Mouse (Mus musculus) embryonic facial prominence, embryonic 11.5 days (tissue): ENCODE data around the gene Tcf23. TPM values are rescaled to one million over a fixed set of nuclear protein-coding genes. Genes with fewer than 3 reads are reported as not detected.

Experiments
- ATAC-seq: fragments of 200-750 bp; cut with Nextera tagmentation; replicated peaks from 2 replicates; pipeline ENCODE4 v1.8.0; 2017; ENCODE audit warnings: low read depth; ENCODE audit not compliant: insufficient number of reproducible peaks, low FRiP score, low TSS enrichment
- DNase-seq: peaks from one replicate; pipeline ENCODE4 v3.0.0-alpha.2; 2015; ENCODE audit warnings: low spot score
- H3K27ac ChIP-seq: fragments of 300-500 bp; sonication (generic); replicated peaks from 2 replicates; pipeline ENCODE4 v1.5.1; 2014; ENCODE audit warnings: mild to moderate bottlenecking, low read depth, low read length, control low read depth
- H3K27me3 ChIP-seq: fragments of 300-500 bp; sonication (generic); 2 replicates; pipeline ENCODE4 v1.6.1; 2014; ENCODE audit warnings: mild to moderate bottlenecking, low read length, moderate library complexity, mixed read lengths; ENCODE audit not compliant: control insufficient read depth, insufficient read depth
- H3K36me3 ChIP-seq: fragments of 300-500 bp; sonication (generic); replicated peaks from 2 replicates; pipeline ENCODE4 v1.6.1; 2014; ENCODE audit warnings: low read depth, mild to moderate bottlenecking, low read length, moderate library complexity, mixed read lengths; ENCODE audit not compliant: control insufficient read depth, insufficient read depth
- H3K4me1 ChIP-seq: fragments of 300-500 bp; sonication (generic); 2 replicates; pipeline ENCODE4 v1.6.1; 2014; ENCODE audit warnings: low read length, mixed read lengths; ENCODE audit not compliant: control insufficient read depth, insufficient read depth
- H3K4me2 ChIP-seq: fragments of 300-500 bp; sonication (generic); 2 replicates; pipeline ENCODE4 v1.6.1; 2014; ENCODE audit warnings: low read depth, mild to moderate bottlenecking, control low read depth, low read length, moderate library complexity
- H3K4me3 ChIP-seq: fragments of 300-500 bp; sonication (generic); 2 replicates; pipeline ENCODE4 v1.5.1; 2014; ENCODE audit warnings: low read depth, low read length, control low read depth
- H3K9ac ChIP-seq: fragments of 300-500 bp; sonication (generic); replicated peaks from 2 replicates; pipeline ENCODE4 v1.6.1; 2014; ENCODE audit warnings: mild to moderate bottlenecking, control low read depth, low read length
- H3K9me3 ChIP-seq: fragments of 300-500 bp; sonication (generic); replicated peaks from 2 replicates; pipeline ENCODE4 v1.6.1; 2016; ENCODE audit warnings: mild to moderate bottlenecking, low read length, inconsistent platforms, mixed read lengths; ENCODE audit not compliant: control insufficient read depth
- WGBS: fragments of 180-500 bp; shearing (Covaris S2); extraction: QIAGEN DNeasy Blood & Tissue Kit; methylation state at CpG from one replicate; pipeline ENCODE4 v1.1.7; 2014; 5-methylcytosine and 5-hydroxymethylcytosine counted together
- polyA plus RNA-seq: library from polyadenylated mRNA; unstranded; fragments of >200 nt; fragmentation: Nextera tagmentation; extraction: Ambion mirVana; gene quantifications from 2 replicates; pipeline ENCODE4 v1.2.1, GENCODE M21; 2014

Gene Tcf23
- polyA plus RNA-seq, 1 experiment from 2014 or later, result not detected

DNA sequence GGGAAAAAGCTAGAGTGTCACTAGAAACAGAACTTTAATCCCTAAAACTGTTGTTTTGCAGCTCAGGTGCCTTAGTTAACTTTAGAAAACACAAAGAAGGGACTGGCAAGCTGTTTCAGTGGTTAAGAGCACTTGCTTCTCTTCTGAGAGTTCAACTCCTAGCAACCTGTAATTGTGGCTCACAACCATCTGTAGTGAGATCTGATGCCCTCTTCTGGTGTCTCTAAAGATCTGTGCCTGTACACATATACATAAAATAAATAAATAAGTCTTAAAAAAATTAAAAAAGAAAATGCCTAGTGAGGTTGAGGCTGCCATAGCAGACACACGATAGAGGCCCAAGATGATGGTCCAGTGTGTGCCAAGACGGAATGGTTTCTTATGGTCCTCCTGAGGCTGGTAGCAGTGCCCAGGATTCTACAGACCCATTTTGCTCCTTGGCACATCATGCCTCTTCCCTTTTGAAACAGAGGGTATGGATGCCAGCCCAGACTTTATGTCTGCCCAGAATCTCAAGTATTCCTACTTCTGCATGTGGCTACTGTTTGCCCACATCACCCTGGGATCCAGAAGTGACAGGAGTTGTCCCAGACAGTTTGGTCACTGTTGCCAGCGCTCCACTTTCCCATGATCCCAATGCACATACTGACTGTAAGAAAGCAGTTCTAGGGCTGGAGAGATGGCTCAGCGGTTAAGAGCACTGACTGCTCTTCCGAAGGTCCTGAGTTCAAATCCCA lies 33.6 kb upstream of the Tcf23 start:
- ATAC-seq (no peak), DNase-seq (no peak)
- Histone ChIP-seq H3K9me3 (no peaks in the 10 kb centered on the region), H3K9ac (no peak overlapping the region), H3K4me2 (no peak overlapping the region), H3K4me1 (no peaks in the 10 kb centered on the region), H3K4me3 (no peak overlapping the region), H3K27me3 (no peaks in the 10 kb centered on the region), H3K36me3 (no peaks in the 10 kb centered on the region), H3K27ac (no peak overlapping the region)
- WGBS, result 89% methylated on average over 5 of the region's 5 CpGs

DNA sequence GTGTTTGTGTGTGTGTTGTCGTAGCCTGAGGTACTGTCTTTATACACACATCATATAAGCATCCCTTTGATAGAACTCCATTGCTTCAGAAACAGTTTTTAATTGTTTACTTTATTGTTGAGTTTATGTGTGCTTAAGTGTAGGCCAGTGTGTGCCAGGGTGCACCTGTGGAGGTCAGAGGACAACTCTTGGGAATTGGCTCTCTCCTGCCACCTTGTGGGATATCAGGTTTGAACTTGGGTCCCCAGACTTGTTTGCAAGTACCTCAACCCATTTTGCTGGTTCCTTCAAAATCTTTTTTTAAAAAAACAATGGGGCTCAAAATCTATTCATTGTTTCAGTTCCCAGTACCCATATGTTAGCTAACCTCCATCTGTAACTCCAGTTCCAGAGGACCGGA lies 25.5 kb upstream of the Tcf23 start:
- Histone ChIP-seq H3K9me3 (no peaks in the 10 kb centered on the region), H3K4me1 (no peaks in the 10 kb centered on the region), H3K4me2 (no peak overlapping the region), H3K27ac (no peak overlapping the region), H3K4me3 (no peak overlapping the region), H3K9ac (no peak overlapping the region), H3K36me3 (no peaks in the 10 kb centered on the region), H3K27me3 (peaks cover 3% of the 10 kb centered on the region; the same call in 1 of the 2 replicates)
- no peak for ATAC-seq
- DNase-seq, result no peak
- WGBS, result 88% methylated on average over 2 of the region's 2 CpGs

DNA sequence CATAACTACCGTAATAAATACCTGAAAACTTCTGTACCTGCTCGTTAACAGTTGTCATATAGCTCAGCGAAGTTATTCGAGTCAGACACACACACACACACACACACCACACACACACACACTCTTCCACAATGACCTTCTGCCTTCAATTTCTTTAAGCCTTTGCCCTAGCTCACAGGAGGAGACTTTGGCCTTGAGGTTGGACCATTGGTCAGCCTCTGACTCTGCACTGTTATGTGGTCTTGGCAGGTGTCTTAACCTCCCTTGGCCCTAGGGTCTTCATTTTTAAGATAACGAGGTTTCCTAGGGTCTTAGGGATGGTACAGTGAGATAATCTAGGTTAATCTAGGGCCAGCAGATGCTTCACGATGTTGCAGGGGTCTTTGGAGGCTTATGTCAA lies 24.1 kb upstream of the Tcf23 start:
- no peak overlapping the region for H3K9ac ChIP-seq
- H3K27me3 ChIP-seq, result peaks cover 3% of the 10 kb centered on the region
- H3K27ac ChIP-seq, result no peak overlapping the region
- 89% methylated on average over 6 of the region's 6 CpGs for WGBS
- no peaks in the 10 kb centered on the region for H3K9me3 ChIP-seq
- no peak for DNase-seq
- no peak overlapping the region; the same call in 1 of the 2 replicates for H3K4me2 ChIP-seq
- no peaks in the 10 kb centered on the region for H3K4me1 ChIP-seq
- no peak overlapping the region for H3K4me3 ChIP-seq
- ATAC-seq, result no peak
- H3K36me3 ChIP-seq, result no peaks in the 10 kb centered on the region

DNA sequence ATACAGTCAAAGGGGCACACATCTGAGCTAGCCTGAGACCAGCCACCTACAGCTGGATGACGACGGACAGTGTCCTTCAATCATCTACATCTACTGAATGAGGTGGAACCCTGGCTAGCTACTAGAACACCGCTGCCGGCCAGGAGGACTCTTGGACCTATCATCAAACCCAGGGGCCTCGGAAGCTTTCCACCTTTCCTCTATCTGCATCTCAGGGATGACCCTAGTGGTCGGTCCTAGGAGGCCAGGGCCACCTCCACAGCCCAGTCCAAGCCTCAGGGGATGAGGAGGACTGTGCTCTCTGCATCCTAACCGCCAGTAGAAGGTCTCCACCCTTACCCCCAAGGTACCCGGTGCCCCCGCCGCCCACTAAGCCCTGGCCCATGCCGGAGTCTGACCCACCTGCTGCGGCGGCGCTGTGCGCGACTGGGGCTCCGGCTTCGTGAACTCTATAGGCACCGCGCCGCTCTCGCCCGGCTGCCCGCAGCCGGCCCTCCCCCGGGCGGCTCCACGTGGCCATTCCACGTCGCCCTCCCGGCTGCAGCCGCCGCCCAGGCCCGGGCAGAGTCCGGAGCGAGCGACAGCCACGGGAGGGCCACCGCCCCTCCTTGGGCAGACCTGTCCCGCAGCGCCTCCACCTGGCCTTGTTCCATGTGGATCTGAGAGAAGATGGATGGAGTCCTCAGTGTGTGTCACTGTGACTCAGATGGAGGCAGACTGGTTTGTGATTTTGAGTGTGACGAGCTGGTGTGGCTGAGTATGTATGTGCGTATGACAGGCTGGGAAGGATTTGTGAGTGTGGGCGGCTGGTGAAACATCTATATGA lies 23.3 kb upstream of the Tcf23 start, which contains the start of gene Cgref1:
TSS of gene Cgref1 (minus strand) at position 636 of the 826 bp plus-strand sequence.
- no peaks in the 10 kb centered on the region for H3K36me3 ChIP-seq
- peak within 1 kb of the TSS; percentile 38 for H3K4me3 ChIP-seq
- no peaks in the 10 kb centered on the region for H3K9me3 ChIP-seq
- ATAC-seq (peak; percentile 54; the same call in 1 of the 2 replicates), DNase-seq (peak; percentile 51)
- peak within 1 kb of the TSS; percentile 67 for H3K9ac ChIP-seq
- H3K4me2 ChIP-seq, result peak within 1 kb of the TSS; percentile 96
- H3K27me3 ChIP-seq, result peaks cover 3% of the 10 kb centered on the region
- no peak within 1 kb of the TSS for H3K27ac ChIP-seq
- H3K4me1 ChIP-seq, result no peaks in the 10 kb centered on the region
- WGBS, result 5% methylated on average over 44 of the region's 44 CpGs

DNA sequence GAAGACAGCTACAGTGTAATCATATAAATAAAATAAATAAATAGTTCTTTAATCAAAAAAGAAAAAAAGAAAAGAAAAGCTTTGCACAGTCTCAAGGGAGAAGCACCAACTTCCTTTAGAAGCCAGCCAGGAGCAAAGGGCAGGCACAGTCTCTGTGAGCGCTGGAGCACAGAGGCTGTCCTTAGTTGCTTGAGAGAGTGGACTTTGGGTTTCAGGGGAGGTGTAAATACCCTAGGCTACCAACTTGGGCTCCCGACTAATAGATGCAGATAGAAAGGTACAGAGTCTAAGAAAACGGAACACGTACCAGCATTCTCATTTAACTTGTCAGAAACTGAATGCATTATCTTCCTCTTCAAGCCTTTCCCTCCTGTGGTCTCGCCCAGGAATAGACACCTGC lies 19.8 kb upstream of the Tcf23 start:
- DNase-seq, result no peak
- 63% methylated on average over 5 of the region's 5 CpGs for whole genome bisulfite sequencing
- Histone ChIP-seq H3K27me3 (peaks cover 3% of the 10 kb centered on the region), H3K27ac (no peak overlapping the region), H3K4me1 (no peaks in the 10 kb centered on the region), H3K36me3 (0 out of 2 replicates have a peak, but pooled peaks cover 3% of the 10 kb centered on the region), H3K9me3 (no peaks in the 10 kb centered on the region), H3K9ac (peak overlapping the region; percentile 19; the same call in 1 of the 2 replicates), H3K4me3 (no peak overlapping the region), H3K4me2 (no peak overlapping the region)
- ATAC-seq, result no peak

DNA sequence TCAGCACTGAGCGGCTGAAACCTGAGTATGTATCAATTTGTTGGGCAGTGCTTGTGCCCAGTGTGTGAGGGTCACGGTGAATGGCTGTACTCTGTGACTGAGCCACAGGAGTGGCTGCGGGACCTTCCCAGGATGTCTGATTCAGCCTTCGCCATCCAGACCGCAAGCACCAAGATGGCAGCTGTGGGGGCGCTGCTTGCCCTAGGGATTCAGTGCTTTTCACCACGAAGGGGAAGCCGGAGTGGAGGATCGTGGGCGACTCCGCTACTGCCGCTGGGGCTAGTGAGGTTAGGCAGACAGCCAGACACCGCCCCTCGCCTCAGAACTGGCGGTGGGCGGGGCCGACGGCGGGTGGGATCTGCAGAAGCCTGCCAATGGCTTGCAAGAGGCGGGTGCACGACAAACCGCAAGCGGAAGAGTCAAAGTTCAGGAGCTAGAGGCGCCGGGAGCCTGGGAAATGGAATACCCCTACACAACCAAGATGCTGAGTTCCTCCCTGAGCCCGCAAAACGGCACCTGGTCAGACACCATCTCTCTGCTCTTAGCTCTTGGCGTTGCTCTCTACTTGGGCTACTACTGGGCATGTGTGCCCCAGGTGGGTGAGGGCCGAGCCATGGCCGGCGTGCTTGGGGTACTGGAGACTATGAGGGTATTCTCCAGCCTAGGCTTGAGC lies 18.7 kb upstream of the Tcf23 start:
- Histone ChIP-seq H3K4me3 (peak overlapping the region; percentile 35), H3K9me3 (no peaks in the 10 kb centered on the region), H3K36me3 (peaks cover 7% of the 10 kb centered on the region), H3K27ac (peak overlapping the region; percentile 16; the same call in 1 of the 2 replicates), H3K27me3 (peaks cover 3% of the 10 kb centered on the region), H3K9ac (peak overlapping the region; percentile 46), H3K4me1 (no peaks in the 10 kb centered on the region), H3K4me2 (peak overlapping the region; percentile 74)
- WGBS, result 0% methylated on average over 31 of the region's 31 CpGs
- DNase-seq (peak; percentile 94), ATAC-seq (peak; percentile 90)

DNA sequence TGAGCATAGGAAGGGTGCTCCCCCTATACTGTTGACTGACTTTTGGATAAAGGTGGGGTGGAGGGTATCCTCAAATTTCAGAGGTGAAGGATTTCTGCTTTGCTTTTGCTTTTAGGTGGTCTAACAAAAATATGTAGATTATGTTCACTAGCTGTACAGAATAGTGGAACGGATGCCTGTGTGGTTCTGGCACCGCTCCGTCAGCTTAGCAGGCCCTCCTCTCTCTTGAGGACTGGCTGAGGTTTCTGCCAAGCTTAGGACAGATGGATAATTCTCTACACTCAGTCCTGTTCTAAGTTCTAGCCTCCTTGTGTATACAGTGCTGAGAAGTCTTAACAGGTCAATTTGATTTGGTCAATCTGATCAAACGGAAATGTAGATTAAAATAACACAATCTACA lies 18.0 kb upstream of the Tcf23 start:
- peak; percentile 12; the same call in 1 of the 2 replicates for ATAC-seq
- peaks cover 7% of the 10 kb centered on the region for H3K36me3 ChIP-seq
- H3K4me1 ChIP-seq, result no peaks in the 10 kb centered on the region
- 72% methylated on average over 4 of the region's 4 CpGs for WGBS
- H3K27me3 ChIP-seq, result peaks cover under 1% of the 10 kb centered on the region
- DNase-seq, result no peak
- H3K9me3 ChIP-seq, result no peaks in the 10 kb centered on the region
- peak overlapping the region; percentile 35 for H3K4me3 ChIP-seq
- no peak overlapping the region for H3K27ac ChIP-seq
- peak overlapping the region; percentile 74 for H3K4me2 ChIP-seq
- no peak overlapping the region for H3K9ac ChIP-seq
